Mouse (Mus musculus): ENCODE data around the gene Utp20. TPM values are rescaled to one million over a fixed set of nuclear protein-coding genes. Genes with fewer than 3 reads are reported as not detected.
"Not testable (repeated sequence)": the region's sequence is repeated elsewhere in the genome, so short reads cannot be mapped to it uniquely, and the experiment has no call there.

The Utp20 gene
- polyA plus RNA-seq (2012; rRNA removed) = 12.4 and 12.8 TPM in 2 replicates

GRCm38 (mm10) chr10:88826188-88826946 lies at the start of gene Utp20:
Gene Utp20 (minus strand): TSS chr10:88826804.
- DNase-seq (ENCODE audit: low spot score) = peak; percentile 65

DNA sequence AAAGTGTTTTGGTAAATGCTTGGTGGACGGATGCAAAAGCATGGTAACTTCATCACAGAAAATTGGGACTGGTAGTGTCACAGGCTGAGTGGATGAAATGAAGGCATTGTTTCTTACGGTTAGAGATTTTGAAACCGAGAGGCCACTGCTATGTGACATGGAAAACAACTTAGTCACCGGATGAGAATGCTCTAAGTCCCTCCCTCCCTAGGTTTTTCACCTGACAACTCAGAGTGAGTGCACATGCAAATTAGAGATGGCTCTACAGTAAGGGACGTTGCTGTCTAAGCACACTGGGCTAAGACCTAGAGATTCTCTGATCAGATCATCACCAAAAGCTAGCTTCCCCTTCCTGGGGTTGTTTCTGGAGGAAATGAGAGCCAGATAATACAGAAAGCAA lies 48.3 kb upstream of the Utp20 start:
- DNase-seq (ENCODE audit: low spot score) = no peak

- no peak for DNase-seq (ENCODE audit: low spot score)
These were observed 39.4 kb upstream of the Utp20 start for GRCm38 (mm10) chr10:88866017-88866416.

- DNase-seq (ENCODE audit: low spot score) = no peak
These were observed 35.7 kb upstream of the Utp20 start for GRCm38 (mm10) chr10:88862293-88862692.

DNA sequence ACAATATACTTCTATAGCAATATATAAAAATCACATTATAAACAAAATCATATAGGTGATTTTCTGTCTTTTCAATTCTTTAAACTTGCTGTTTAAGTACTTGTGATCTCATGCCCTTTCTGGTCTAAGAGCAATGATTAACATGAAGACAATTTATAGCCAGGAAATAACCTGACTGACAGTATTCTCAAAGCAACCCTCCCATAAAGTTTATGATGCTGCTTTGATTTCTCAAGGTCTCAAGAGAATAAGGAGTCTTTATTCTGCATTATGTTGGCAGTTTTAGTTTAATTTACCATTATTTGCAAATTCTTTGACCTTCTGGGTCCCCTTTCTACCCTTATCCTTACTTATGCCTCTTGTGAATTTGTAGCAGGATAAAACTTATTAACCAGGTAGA lies 34.8 kb upstream of the Utp20 start:
- no peak for DNase-seq (ENCODE audit: low spot score)

DNA sequence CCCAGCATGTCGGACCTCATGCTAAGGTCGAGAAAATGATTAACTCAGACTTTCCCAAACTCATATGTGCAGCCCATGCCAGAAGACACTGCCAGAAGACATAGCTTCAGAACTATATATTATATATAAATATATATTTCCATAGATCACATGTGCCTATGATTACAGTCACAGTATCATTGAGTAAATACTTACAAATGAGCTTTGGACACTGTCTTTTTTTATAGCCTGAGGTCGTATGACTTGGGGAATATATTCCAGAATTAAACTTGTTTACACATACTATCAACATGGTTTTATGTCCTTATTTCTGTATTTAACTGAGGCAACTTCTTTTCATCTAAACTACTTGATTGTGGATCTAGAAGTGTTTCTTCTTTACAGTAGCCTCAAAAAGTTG lies 34.3 kb upstream of the Utp20 start:
- no peak for DNase-seq (ENCODE audit: low spot score)

GRCm38 (mm10) chr10:88853326-88853725 lies 26.7 kb upstream of the Utp20 start:
- no peak for DNase-seq (ENCODE audit: low spot score)

DNA sequence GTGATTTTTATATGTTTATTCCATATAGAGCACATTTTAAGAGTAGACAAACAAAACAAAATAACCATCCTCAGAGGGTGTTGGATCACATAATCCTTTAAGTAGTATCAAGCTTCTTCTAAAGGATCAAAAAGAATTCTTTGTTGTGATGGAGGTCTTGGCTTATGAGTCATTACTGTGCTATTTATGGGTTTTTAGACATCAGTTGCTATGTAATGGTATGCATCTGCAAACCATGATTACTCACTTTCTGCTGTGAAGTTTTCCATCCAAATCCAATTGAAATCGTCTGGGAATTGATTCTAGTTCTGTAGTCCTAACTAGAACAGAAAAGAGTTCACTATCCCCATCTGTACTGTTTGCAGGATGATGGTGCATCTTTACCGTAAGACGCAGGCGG lies 23.4 kb upstream of the Utp20 start:
- DNase-seq (ENCODE audit: low spot score) = no peak

DNA sequence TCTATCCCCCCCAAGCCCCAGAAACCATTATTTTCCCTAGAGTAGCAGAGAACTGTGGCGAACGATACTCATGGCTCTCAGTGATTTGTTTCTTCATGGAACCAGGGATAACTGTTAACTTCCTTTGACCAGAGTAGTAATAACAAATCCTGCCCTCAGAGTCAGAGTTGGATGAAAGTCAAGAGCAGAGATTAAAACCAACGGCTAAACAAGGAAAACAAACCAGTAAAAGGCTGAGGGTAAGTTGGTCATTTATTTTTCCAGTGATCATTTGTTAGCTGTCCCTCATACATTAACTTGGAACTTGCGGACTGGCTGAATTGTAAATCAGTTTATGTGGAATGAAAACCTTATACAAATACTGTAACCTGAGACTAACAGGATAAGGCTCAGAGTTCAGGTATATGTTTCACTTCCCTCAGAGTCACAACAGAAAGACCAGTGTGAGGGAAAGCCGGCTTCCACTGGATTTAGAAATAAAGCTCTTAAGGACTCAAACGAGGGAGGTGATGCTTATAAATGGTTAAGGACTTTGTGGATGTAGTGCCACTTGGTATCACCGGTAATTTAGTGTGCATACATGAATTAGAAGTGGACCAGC lies 22.4 kb upstream of the Utp20 start:
- no peak for DNase-seq (ENCODE audit: low spot score)

GRCm38 (mm10) chr10:88834227-88834626 lies 7.6 kb upstream of the Utp20 start:
- DNase-seq (ENCODE audit: low spot score) = no peak

GRCm38 (mm10) chr10:88828361-88828760 lies 1.8 kb upstream of the Utp20 start:
- DNase-seq (ENCODE audit: low spot score) = no peak

GRCm38 (mm10) chr10:88827596-88827995 lies 992 bp upstream of the Utp20 start:
- DNase-seq (ENCODE audit: low spot score) = no peak

GRCm38 (mm10) chr10:88826947-88827306 lies 323 bp upstream of the Utp20 start:
- not testable (repeated sequence) for DNase-seq (ENCODE audit: low spot score)

GRCm38 (mm10) chr10:88817335-88817734 lies 9.3 kb downstream of the Utp20 start:
- DNase-seq (ENCODE audit: low spot score) = no peak

DNA sequence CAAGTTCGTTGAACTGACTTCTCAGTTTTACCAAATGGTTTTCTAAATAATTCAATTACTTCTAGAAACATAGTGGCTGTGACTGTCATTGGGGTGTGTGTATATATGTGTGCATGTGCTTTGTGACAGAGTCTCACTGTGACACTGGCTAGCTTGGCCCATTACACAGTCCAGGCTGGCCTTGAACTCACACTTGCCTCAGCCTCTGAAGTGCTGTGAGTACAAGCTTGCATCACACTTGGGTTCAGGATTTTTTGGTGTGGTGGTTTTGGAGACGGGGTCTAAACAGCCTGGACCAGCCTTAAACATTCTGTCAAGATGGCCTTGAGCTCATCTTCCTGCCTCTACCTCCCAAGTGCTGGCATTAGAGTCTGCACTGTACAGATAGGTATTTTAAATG lies 11.3 kb downstream of the Utp20 start:
- no peak for DNase-seq (ENCODE audit: low spot score)

- DNase-seq (ENCODE audit: low spot score) = no peak
These were observed 14.9 kb downstream of the Utp20 start for GRCm38 (mm10) chr10:88811704-88812103.

DNA sequence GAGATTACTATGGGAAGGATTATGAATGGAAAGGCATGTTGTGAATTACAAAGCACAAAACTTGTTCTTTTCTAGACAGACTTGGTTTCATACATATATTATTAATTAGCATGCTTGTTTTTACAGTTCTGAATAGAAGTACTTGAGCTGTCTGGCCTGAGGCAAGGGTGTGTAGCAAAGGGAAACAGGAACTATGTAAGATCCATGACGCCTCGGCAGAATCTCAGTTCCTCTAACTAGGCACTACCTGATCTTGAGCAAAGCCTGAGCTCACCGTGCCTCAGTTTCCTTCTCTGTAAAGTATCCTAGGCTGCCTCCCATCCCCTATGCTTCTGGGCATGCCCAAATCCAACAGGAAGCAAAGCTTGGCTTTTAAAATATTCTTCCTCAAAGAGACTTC lies 24.4 kb downstream of the Utp20 start:
- DNase-seq (ENCODE audit: low spot score) = no peak

- no peak for DNase-seq (ENCODE audit: low spot score)
These were observed 27.2 kb downstream of the Utp20 start for GRCm38 (mm10) chr10:88799381-88799780.

- no peak for DNase-seq (ENCODE audit: low spot score)
These were observed 29.2 kb downstream of the Utp20 start for GRCm38 (mm10) chr10:88797452-88797851.

DNA sequence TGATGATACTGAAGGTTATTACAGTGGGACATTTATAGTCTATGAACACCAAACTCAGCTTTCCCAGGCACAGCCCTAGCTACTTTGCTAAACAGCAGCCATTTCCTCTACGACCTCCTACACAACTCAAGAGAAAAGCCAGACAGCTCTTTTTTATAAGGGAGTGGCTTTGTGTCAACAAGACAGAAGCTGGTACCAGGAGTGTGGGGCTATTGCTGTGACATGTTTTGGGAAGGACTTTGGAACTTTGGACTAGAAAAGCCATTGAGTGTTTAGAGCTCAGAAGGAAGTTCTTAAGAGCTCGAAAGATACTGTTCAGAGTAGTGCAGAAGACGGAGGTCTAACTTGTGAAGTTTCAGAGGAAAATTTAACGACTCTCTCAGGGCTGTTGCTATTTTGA lies 29.7 kb downstream of the Utp20 start:
- no peak for DNase-seq (ENCODE audit: low spot score)

- DNase-seq (ENCODE audit: low spot score) = no peak
These were observed 31.4 kb downstream of the Utp20 start for GRCm38 (mm10) chr10:88795226-88795625.

DNA sequence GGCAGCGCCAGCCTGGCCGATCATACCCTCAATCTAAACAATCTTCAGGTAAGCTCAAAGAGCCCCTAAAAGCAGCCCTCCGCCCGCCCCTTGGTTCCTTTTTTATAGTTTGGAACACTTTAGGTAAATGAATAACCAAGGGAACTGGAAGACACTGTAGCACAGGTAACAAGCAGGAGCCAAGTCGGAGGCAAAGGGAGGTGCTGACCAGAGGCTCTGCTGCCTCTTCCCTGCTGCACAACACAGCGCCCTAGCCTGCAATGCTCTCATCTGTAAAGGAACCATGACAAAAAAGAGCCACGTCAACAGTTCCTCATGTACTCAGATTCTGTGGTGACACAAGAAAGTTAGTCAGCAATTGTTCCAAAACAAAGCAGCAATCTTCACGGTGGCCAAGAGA lies 32.0 kb downstream of the Utp20 start:
- DNase-seq (ENCODE audit: low spot score) = no peak

DNA sequence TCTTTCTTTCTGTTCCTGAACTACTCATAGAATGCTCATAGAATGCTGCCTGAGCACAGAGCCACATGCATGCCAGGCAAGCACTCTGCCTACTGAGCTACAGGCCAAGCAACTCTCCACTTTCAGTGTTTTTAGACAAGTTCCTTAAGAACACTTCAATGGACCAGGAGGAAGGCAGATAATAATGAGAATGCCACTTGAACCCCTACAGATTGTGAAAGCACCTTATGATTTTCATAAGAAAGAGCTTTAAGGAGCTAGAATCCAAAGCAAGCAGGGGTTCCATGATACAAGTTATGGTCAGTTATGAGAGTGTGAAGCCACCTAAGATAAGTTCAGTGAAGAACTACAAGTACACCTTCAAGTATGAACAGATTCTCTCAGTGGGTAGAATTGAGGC lies 32.9 kb downstream of the Utp20 start:
- no peak for DNase-seq (ENCODE audit: low spot score)

- DNase-seq (ENCODE audit: low spot score) = no peak
These were observed 42.1 kb downstream of the Utp20 start for GRCm38 (mm10) chr10:88784513-88784931.

Measured in urinary bladder, adult 2 months (tissue).